Mouse (Mus musculus) WW6 (cell line): ENCODE measurements around the gene Dglucy.

Experiments used
- DNase-seq: peaks from one replicate; pipeline ENCODE4 v3.0.0-alpha.2; 2013; ENCODE audit warnings: low read depth, low spot score

Dglucy gene

DNA sequence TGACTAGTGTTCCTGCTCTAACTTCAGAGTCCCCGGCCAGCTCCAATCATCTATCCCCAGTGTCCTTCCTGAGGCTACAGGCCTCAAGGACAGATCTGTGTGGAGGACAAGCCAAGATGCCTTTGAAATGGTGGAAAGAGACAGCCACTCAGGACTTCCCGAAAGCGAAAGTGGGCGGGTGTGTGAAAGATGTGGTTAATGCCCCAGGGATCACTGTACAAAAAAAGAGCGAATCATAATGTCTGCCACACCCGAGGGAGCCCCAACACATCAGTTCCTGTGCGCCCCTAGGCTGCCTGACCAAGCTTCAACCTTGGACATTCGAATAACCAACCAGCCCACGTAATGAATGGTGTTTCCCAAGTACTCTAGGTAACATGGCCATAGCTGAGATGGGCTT, 149.4 kb downstream of the Dglucy start:
- no peak for DNase-seq

DNA sequence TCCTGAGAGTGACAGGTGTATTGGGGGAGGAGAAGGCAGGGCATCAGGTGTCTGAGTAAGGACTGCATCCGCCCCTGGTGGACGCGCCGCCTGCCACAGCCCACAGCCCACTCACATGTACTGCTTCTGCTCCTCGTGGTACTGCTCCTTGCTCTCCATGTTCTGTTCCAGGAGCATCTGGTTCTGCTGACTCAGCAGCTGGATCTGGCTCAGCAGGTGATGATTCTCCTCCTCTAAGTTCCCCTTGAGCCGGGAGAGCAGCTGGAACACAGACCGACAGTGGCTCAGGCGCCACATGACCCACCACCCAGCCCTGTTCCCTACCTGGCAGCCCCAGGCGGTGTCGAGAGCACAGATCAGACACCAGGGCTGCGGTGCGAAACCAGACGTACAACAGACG, 152.8 kb downstream of the Dglucy start:
- DNase-seq, result no peak

GRCm38 (mm10) chr12:100934796-100935195, 155.9 kb downstream of the Dglucy start:
- no peak for DNase-seq

DNA sequence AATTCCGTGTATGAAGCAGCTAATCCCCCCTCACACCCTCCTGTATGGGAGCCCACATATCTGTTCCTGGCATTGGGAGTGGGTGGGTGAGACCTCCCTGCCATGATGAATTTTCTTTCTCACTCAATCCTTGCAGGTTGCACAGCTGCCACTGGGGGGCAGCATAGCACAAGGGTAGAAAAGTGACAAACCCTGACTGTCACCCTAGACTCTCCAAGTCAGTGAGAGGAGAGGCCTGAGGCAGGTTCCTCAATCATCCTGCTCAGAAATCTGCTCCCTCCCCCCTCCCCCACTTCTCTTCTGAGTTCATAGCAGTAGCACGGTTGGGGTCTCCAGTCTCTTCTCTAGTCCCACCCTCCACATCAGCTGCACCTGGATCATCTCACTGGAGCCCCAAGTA, 157.3 kb downstream of the Dglucy start:
- DNase-seq, result peak; percentile 49

DNA sequence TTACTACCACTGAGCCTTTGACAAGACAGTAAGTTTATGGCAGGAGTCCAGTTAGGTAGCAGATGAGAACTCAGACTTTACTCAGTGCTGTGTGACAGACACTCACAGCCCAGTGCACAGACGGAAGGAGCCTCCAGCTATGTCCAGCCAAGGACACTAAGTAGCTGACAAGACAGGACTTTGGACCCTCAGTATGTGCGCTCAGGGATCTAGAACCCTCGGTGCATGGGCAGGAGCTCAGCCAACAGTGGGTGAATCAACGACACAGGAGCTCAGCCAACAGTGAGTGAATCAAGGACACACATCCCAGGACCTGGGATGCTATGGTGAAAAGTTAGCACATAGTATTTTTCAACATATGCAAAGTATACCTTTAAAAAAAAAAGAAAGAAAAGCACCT, 157.9 kb downstream of the Dglucy start:
- DNase-seq, result no peak

- no peak for DNase-seq
These were observed 158.8 kb downstream of the Dglucy start for GRCm38 (mm10) chr12:100937441-100938360.

- no peak for DNase-seq
These were observed 162.5 kb downstream of the Dglucy start for GRCm38 (mm10) chr12:100941361-100941760.

DNA sequence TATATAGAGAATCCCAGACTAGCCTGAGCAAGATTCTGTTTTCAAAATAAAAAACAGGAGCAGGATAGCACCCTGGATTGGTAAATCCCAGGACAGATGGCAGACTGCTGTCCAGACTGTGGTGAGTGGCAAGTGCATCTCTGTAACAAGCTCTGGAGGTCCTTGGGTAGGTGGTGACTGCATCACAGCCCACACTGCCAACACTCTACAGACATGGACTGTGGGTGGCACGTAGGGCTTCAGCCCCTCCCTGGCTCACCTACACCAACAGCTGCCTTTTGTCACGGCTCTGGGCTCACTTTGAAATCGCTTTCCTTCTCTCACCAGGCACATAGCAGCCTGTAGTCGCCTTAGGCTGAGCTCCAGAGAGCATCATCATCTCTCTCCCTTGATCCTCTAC, 164.3 kb downstream of the Dglucy start:
- DNase-seq, result no peak

- no peak for DNase-seq
These were observed 166.1 kb downstream of the Dglucy start for GRCm38 (mm10) chr12:100944921-100945336.

GRCm38 (mm10) chr12:100945501-100945900, 166.6 kb downstream of the Dglucy start:
- no peak for DNase-seq

DNA sequence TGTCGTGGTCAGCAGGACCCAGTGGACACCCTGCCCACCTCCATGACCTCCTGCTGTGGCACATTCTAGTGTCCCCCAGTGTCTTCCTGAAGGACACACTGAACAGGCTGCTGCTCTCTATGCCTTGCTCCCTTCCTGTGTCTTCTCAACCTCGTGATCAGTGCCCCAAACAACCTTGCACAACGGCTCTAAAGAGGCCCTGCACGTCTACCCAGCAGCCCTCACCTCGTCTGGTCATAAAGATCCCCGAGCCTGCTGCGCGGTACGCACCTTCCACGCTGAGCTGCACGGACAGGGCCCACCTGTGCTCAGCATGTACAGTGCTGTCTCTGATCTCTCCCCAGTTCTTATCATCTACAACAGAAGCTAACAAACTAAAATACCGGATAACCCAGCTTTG, 167.1 kb downstream of the Dglucy start:
- no peak for DNase-seq
